Mouse (Mus musculus): ENCODE results near the gene Zbed3.

- no peak for TF ChIP-seq CTCF (IDR thresholded peaks at IDR 0.05; ENCODE audit: borderline replicate concordance, extremely low read depth, insufficient read depth, insufficient read length)
- no peak for TF ChIP-seq POLR2A (IDR thresholded peaks at IDR 0.05; ENCODE audit: borderline replicate concordance, extremely low read depth, insufficient read depth, insufficient read length, poor library complexity, severe bottlenecking)
These were observed 52.1 kb downstream of the Zbed3 start for GRCm38 (mm10) chr13:95375554-95375914.

All from brain, embryonic 14.5 days (tissue).